Mouse (Mus musculus): ENCODE data around the gene Chchd1.

GRCm38 (mm10) chr14:20702741-20703381 is at the start of gene Chchd1:
- TF ChIP-seq FOSL1 (IDR thresholded peaks at IDR 0.05; ENCODE audit: insufficient read depth, low read length, poor library complexity, severe bottlenecking) = no peak
- TF ChIP-seq MYOG (IDR thresholded peaks at IDR 0.05; ENCODE audit: control insufficient read depth, extremely low read depth, insufficient read length) = no peak
- no peak for TF ChIP-seq CTCF (IDR thresholded peaks at IDR 0.05; ENCODE audit: control insufficient read depth, insufficient read depth, insufficient read length)
